Comparison of ENCODE assay signal across 21 mouse cellular contexts in genomic region chr5:137928439-137928838, GRCm38 (mm10). TPM values are rescaled to one million over a fixed set of nuclear protein-coding genes. Genes with fewer than 3 reads are reported as not detected.
"Had no signal": no experiment of that assay in that cellular context is flagged by ENCODE, and none has a peak within 500 bp of the region (broad histone marks: within the 10 kb centered on the region; RNA-seq: fewer than 3 reads in every experiment).

No protein-coding gene starts in this region.

- H3K4me2 ChIP-seq: lung, embryonic 14.5 days; midbrain, embryonic 11.5 days; midbrain, embryonic 13.5 days; midbrain, embryonic 15.5 days; neural tube, embryonic 12.5 days; stomach, embryonic 15.5 days had no signal

- H3K4me3 ChIP-seq: midbrain, embryonic 13.5 days; midbrain, embryonic 15.5 days; neural tube, embryonic 12.5 days; stomach, embryonic 15.5 days had no signal

- H3K27ac ChIP-seq: midbrain, embryonic 13.5 days; midbrain, embryonic 15.5 days; neural tube, embryonic 12.5 days; stomach, embryonic 15.5 days; stomach, postnatal 0 days had no signal

- DNase-seq: lung, adult 18-20 months; lung, embryonic 14.5 days; lung, postnatal 10 days; lung, postnatal 4 days; right cerebral cortex, postnatal 25 days; right cerebral cortex, postnatal 4 days; thymus, adult 2 months; thymus, postnatal 25 days; thymus, postnatal 4 days had no signal

- H3K9me3 ChIP-seq: midbrain, embryonic 13.5 days; midbrain, embryonic 15.5 days; neural tube, embryonic 12.5 days; stomach, embryonic 15.5 days had no signal

- H3K4me1 ChIP-seq: midbrain, embryonic 13.5 days; midbrain, embryonic 15.5 days; neural tube, embryonic 12.5 days; stomach, embryonic 15.5 days had no signal

- H3K27me3 ChIP-seq: midbrain, embryonic 13.5 days; midbrain, embryonic 15.5 days; neural tube, embryonic 12.5 days; stomach, embryonic 15.5 days had no signal

- ATAC-seq: midbrain, embryonic 13.5 days; midbrain, embryonic 15.5 days had no signal

- H3K9ac ChIP-seq: lung, embryonic 14.5 days; midbrain, embryonic 13.5 days; midbrain, embryonic 15.5 days; neural tube, embryonic 12.5 days; stomach, embryonic 15.5 days had no signal

- H3K36me3 ChIP-seq: midbrain, embryonic 13.5 days; midbrain, embryonic 15.5 days; neural tube, embryonic 12.5 days; stomach, embryonic 15.5 days had no signal

RNA-seq across cellular contexts. Expression of gene Cyp3a13, which starts 7.0 kb away (rescaled TPM):
- polyA plus RNA-seq: midbrain, embryonic 11.5 days; midbrain, embryonic 13.5 days; midbrain, embryonic 15.5 days; midbrain, postnatal 0 days; neural tube, embryonic 12.5 days; neural tube, embryonic 14.5 days; spleen, adult 2 months; testis, adult 2 months had no signal

RNA-seq across cellular contexts. Expression of gene Gjc3, which starts 34.5 kb away (rescaled TPM):
- polyA plus RNA-seq: liver, embryonic 16.5 days; lung, embryonic 14.5 days; midbrain, embryonic 11.5 days had no signal

RNA-seq across cellular contexts. Expression of gene Azgp1, which starts 52.9 kb away (rescaled TPM):
- polyA plus RNA-seq: lung, embryonic 14.5 days; lung, embryonic 16.5 days; midbrain, embryonic 11.5 days; midbrain, embryonic 13.5 days; midbrain, embryonic 15.5 days; midbrain, postnatal 0 days; neural tube, embryonic 12.5 days; neural tube, embryonic 14.5 days; spleen, adult 2 months; thymus, adult 2 months had no signal

RNA-seq across cellular contexts. Expression of gene Pilrb2, which starts 56.8 kb away (rescaled TPM):
- polyA plus RNA-seq: midbrain, embryonic 11.5 days; midbrain, embryonic 13.5 days; midbrain, embryonic 15.5 days; neural tube, embryonic 12.5 days; neural tube, embryonic 14.5 days; testis, adult 2 months had no signal
